Mouse (Mus musculus) bone marrow, adult 2 months (tissue): ENCODE measurements around the gene Papola.

Experiments
- CTCF ChIP-seq: fragments of 200-500 bp; IDR thresholded peaks from 2 replicates; pipeline ENCODE4 v1.5.1; 2011; ENCODE audit warnings: low read length, control low read depth; ENCODE audit not compliant: control insufficient read depth, insufficient read depth
- POLR2A ChIP-seq: fragments of 200-500 bp; IDR thresholded peaks from 2 replicates; pipeline ENCODE4 v1.6.1; 2011; ENCODE audit warnings: low read depth, mild to moderate bottlenecking, control low read depth, low read length, borderline replicate concordance; ENCODE audit not compliant: control insufficient read depth

GRCm38 (mm10) chr12:105759849-105760478 is 24.5 kb upstream of the Papola start:
- no peak for TF ChIP-seq CTCF
- TF ChIP-seq POLR2A: no peak
